ENCODE assay signal across 9 mouse cellular contexts in the genomic region with DNA sequence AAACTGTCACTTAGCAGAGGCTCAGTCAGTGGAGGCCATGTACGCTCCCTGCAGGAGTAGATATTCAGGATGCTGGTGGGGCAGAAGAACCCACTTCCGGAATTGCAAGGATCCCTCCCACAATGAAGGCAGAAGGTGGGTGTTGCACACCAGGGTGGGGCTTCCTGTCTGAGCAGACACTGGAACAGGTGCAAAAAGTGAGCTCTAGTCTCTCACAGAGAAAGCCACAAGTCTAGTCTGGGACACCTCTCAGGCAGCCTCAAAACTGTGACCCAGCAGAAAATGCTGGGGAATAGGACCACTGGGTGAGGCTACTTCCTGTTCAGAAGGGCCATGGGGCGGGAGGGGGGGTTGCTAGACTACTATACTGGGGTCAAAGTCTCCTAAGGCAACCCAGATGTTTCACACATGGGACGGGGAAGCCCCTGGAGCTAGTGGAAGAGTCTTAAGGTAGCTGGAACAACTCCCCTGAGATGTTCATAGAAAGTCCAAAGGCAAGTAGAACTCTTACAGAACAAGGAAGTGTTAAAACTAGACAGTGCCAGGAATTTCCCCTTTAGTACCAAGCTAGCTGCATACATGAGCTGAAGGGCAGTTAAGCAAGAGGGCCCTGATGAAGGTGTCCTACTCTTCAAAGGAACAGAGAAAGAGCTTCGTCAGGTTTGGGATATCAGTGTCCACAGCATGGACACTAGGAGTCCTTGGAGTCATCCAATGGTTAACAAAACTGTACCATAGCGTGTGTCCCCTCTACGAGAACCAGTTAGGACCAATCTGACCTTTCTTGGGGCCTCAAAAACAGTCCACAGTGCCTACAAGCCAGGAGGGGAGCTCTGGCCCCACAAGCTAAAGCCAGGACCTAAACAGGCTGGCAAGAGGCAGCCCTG. TPM values are rescaled to one million over a fixed set of nuclear protein-coding genes. Genes with fewer than 3 reads are reported as not detected.
DNase-seq lines count a peak whose midpoint lies in the region; ATAC-seq lines count a peak whose summit lies in the region.
"Had no signal": no experiment of that assay in that cellular context is flagged by ENCODE, and none has a peak within 500 bp of the region (broad histone marks: within the 10 kb centered on the region; RNA-seq: fewer than 3 reads in every experiment).

No protein-coding gene starts in this region.

- ATAC-seq in forebrain, embryonic 11.5 days (replicated peaks; ENCODE audit: low FRiP score): no peak
- peak; percentile 21 for ATAC-seq in heart, embryonic 16.5 days (replicated peaks; ENCODE audit: extremely low read depth, insufficient read depth, low FRiP score)

- H3K36me3 ChIP-seq in forebrain, embryonic 10.5 days (replicated peaks): peaks cover 42% of the 10 kb centered on the region
- no peaks in the 10 kb centered on the region; the same call in none of the 2 replicates for H3K36me3 ChIP-seq in forebrain, embryonic 11.5 days (ENCODE audit: control insufficient read depth, insufficient read depth, low read length)
- H3K36me3 ChIP-seq in heart, embryonic 16.5 days (ENCODE audit: control insufficient read depth, insufficient read depth): peaks cover 23% of the 10 kb centered on the region
- H3K36me3 ChIP-seq in megakaryocyte, embryonic 14.5 days (replicated peaks; ENCODE audit: low read length): peaks cover 76% of the 10 kb centered on the region

- H3K27me3 ChIP-seq in forebrain, embryonic 10.5 days (ENCODE audit: poor library complexity, severe bottlenecking): no peaks in the 10 kb centered on the region
- no peaks in the 10 kb centered on the region for H3K27me3 ChIP-seq in forebrain, embryonic 11.5 days (ENCODE audit: control insufficient read depth, insufficient read depth, low read length)
- H3K27me3 ChIP-seq in heart, embryonic 16.5 days (ENCODE audit: control insufficient read depth, insufficient read depth, low read length): no peaks in the 10 kb centered on the region
- no peaks in the 10 kb centered on the region for H3K27me3 ChIP-seq in megakaryocyte, embryonic 14.5 days (replicated peaks)

- no peak overlapping the region for H3K9ac ChIP-seq in forebrain, embryonic 11.5 days (ENCODE audit: low read length)
- H3K9ac ChIP-seq in heart, embryonic 16.5 days (ENCODE audit: low read length): no peak overlapping the region

- H3K4me2 ChIP-seq in forebrain, embryonic 11.5 days (ENCODE audit: low read depth, low read length, severe bottlenecking): no peak overlapping the region
- H3K4me2 ChIP-seq in heart, embryonic 16.5 days (ENCODE audit: low read depth, low read length): 0 out of 2 replicates have a peak overlapping the region, but pooled peaks have one; percentile 1

- no peak overlapping the region for H3K4me3 ChIP-seq in forebrain, embryonic 10.5 days
- no peak overlapping the region for H3K4me3 ChIP-seq in forebrain, embryonic 11.5 days (ENCODE audit: low read depth, low read length)
- no peak overlapping the region for H3K4me3 ChIP-seq in heart, embryonic 16.5 days (ENCODE audit: low read length)
- peak overlapping the region; percentile 87 for H3K4me3 ChIP-seq in megakaryocyte, embryonic 14.5 days (replicated peaks)
- H3K4me3 ChIP-seq: erythroblast, embryonic 14.5 days had no signal

- no peak for DNase-seq in forebrain, embryonic 10.5 days (ENCODE audit: extremely low spot score, low spot score)
- no peak for DNase-seq in forebrain, embryonic 11.5 days (ENCODE audit: low spot score)
- peak; percentile 64 to 66 for DNase-seq in B cell, adult 2 months
- no peak for DNase-seq in cerebellum, adult 9-10 months
- no peak for DNase-seq in ovary, adult 18-20 months (ENCODE audit: low spot score)
- DNase-seq in cerebellum, adult 11-12 months: no peak

- 79% methylated on average over 7 of the region's 7 CpGs for WGBS in forebrain, embryonic 10.5 days
- 79% methylated on average over 7 of the region's 7 CpGs for WGBS in forebrain, embryonic 11.5 days
- WGBS in heart, embryonic 16.5 days: 50% methylated on average over 7 of the region's 7 CpGs

- peak overlapping the region; percentile 58 for H3K27ac ChIP-seq in forebrain, embryonic 10.5 days
- H3K27ac ChIP-seq in forebrain, embryonic 11.5 days (ENCODE audit: low read depth, low read length): no peak overlapping the region
- peak overlapping the region; percentile 40; the same call in 1 of the 2 replicates for H3K27ac ChIP-seq in heart, embryonic 16.5 days (ENCODE audit: low read length)

- H3K9me3 ChIP-seq in forebrain, embryonic 10.5 days: no peaks in the 10 kb centered on the region
- H3K9me3 ChIP-seq in forebrain, embryonic 11.5 days (ENCODE audit: control insufficient read depth, low read length): no peaks in the 10 kb centered on the region
- no peaks in the 10 kb centered on the region for H3K9me3 ChIP-seq in heart, embryonic 16.5 days (replicated peaks; ENCODE audit: control insufficient read depth, low read length)
- 0 out of 2 replicates have a peak, but pooled peaks cover 5% of the 10 kb centered on the region for H3K9me3 ChIP-seq in megakaryocyte, embryonic 14.5 days

- H3K4me1 ChIP-seq in forebrain, embryonic 10.5 days: peaks cover 52% of the 10 kb centered on the region
- peaks cover 9% of the 10 kb centered on the region for H3K4me1 ChIP-seq in forebrain, embryonic 11.5 days (replicated peaks; ENCODE audit: control insufficient read depth, insufficient read depth, low read length)
- peaks cover 62% of the 10 kb centered on the region for H3K4me1 ChIP-seq in heart, embryonic 16.5 days (ENCODE audit: control insufficient read depth, insufficient read depth, low read length)
- H3K4me1 ChIP-seq in megakaryocyte, embryonic 14.5 days: peaks cover 87% of the 10 kb centered on the region

RNA-seq across cellular contexts. Expression of a gene that starts 59.7 kb away (rescaled TPM):
- 8.6 and 9.7 TPM in 2 replicates for polyA plus RNA-seq in forebrain, embryonic 10.5 days (2016; fragmentation: Nextera tagmentation; extraction: Ambion mirVana)
- polyA plus RNA-seq in forebrain, embryonic 11.5 days (2014; fragmentation: Nextera tagmentation; extraction: Ambion mirVana): 14.1 and 14.7 TPM in 2 replicates
- polyA plus RNA-seq in heart, embryonic 16.5 days (2015; fragmentation: Nextera tagmentation; extraction: Ambion mirVana): 12.1 and 12.3 TPM in 2 replicates
- polyA plus RNA-seq in megakaryocyte, embryonic 14.5 days (2012; ENCODE audit: insufficient read depth, low replicate concordance): 31.5 and 38.7 TPM in 2 replicates

Comparison
In these comparisons a context has a peak if more than half of its experiments do, and no peak if none do; other contexts are left out.
1. DNase-seq: peak in B cell, adult 2 months (2 of 2); none in forebrain, embryonic 10.5 days (single experiment), forebrain, embryonic 11.5 days (single experiment), cerebellum, adult 9-10 months (single experiment), ovary, adult 18-20 months (single experiment) and cerebellum, adult 11-12 months (single experiment).